Mouse (Mus musculus): ENCODE results near the gene Olfr695.

GRCm38 (mm10) chr7:106696891-106697290 lies 19.3 kb downstream of the Olfr695 start:
- TF ChIP-seq POLR2A (IDR thresholded peaks at IDR 0.05; ENCODE audit: control insufficient read depth, low read depth, low read length): no peak
- TF ChIP-seq CTCF (IDR thresholded peaks at IDR 0.05; ENCODE audit: control insufficient read depth, insufficient read depth, insufficient replicate concordance, low read depth, low read length): no peak

All from testis, adult 2 months (tissue).